Comparison of ENCODE assay signal across 18 mouse cellular contexts in genomic region chr6:131403036-131403435, GRCm38 (mm10). TPM values are rescaled to one million over a fixed set of nuclear protein-coding genes. Genes with fewer than 3 reads are reported as not detected.
DNase-seq lines count a peak whose midpoint lies in the region; ATAC-seq and TF ChIP-seq lines count a peak whose summit lies in the region.
"Had no signal": no experiment of that assay in that cellular context is flagged by ENCODE, and none has a peak within 500 bp of the region (broad histone marks: within the 10 kb centered on the region; RNA-seq: fewer than 3 reads in every experiment).

No protein-coding gene starts in this region.

- no peak overlapping the region for H3K4me3 ChIP-seq in heart, embryonic 12.5 days
- H3K4me3 ChIP-seq in embryonic fibroblast, embryonic 13.5 days (ENCODE audit: insufficient read depth, low read length): no peak overlapping the region
- H3K4me3 ChIP-seq: hindbrain, embryonic 12.5 days; liver, embryonic 12.5 days; midbrain, embryonic 12.5 days had no signal

- peak; percentile 18 for DNase-seq in heart, postnatal 4 days
- peak; percentile 47 to 53 for DNase-seq in right cerebral cortex, postnatal 10 days (ENCODE audit: low spot score in 2 of 2)
- DNase-seq in right cerebral cortex, postnatal 36 days (ENCODE audit: low spot score in 2 of 2): no peak
- DNase-seq in lung, postnatal 14 days: no peak
- DNase-seq: adrenal gland, adult 8-10 months; cerebellum, adult 8-10 months; gastrocnemius, postnatal 14 days; kidney, adult 9 months; left cerebral cortex, postnatal 4 days; lung, adult 2 months; thymus, postnatal 25 days had no signal

- WGBS in heart, embryonic 12.5 days: 40% methylated on average over 2 of the region's 2 CpGs

- peaks cover 7% of the 10 kb centered on the region for H3K4me1 ChIP-seq in heart, embryonic 12.5 days (replicated peaks)
- H3K4me1 ChIP-seq in embryonic fibroblast, embryonic 13.5 days (ENCODE audit: control insufficient read depth, insufficient read depth, low read length): peaks cover 4% of the 10 kb centered on the region; the same call in 1 of the 2 replicates
- H3K4me1 ChIP-seq: hindbrain, embryonic 12.5 days; liver, embryonic 12.5 days; midbrain, embryonic 12.5 days had no signal

- no peak for ATAC-seq in heart, embryonic 12.5 days (ENCODE audit: insufficient number of reproducible peaks, low FRiP score)
- ATAC-seq in megakaryocyte progenitor cell, adult 5-6 weeks (replicated peaks; ENCODE audit: poor library complexity): 0 out of 2 replicates have a peak, but pooled peaks have one; percentile 10
- ATAC-seq: liver, embryonic 12.5 days had no signal

- no peaks in the 10 kb centered on the region for H3K27me3 ChIP-seq in heart, embryonic 12.5 days (replicated peaks)
- H3K27me3 ChIP-seq: hindbrain, embryonic 12.5 days; liver, embryonic 12.5 days; midbrain, embryonic 12.5 days had no signal

- H3K27ac ChIP-seq in heart, embryonic 12.5 days (ENCODE audit: poor library complexity, severe bottlenecking): no peak overlapping the region
- peak overlapping the region; percentile 42; the same call in 1 of the 2 replicates for H3K27ac ChIP-seq in embryonic fibroblast, embryonic 13.5 days (ENCODE audit: insufficient read depth, low read length)
- H3K27ac ChIP-seq: hindbrain, embryonic 12.5 days; liver, embryonic 12.5 days; macrophage; midbrain, embryonic 12.5 days had no signal

- H3K36me3 ChIP-seq in heart, embryonic 12.5 days: no peaks in the 10 kb centered on the region
- H3K36me3 ChIP-seq: hindbrain, embryonic 12.5 days; liver, embryonic 12.5 days; midbrain, embryonic 12.5 days had no signal

- TF ChIP-seq CTCF in embryonic fibroblast, embryonic 13.5 days (IDR thresholded peaks at IDR 0.05; ENCODE audit: borderline replicate concordance, insufficient read depth, low read length): no peak

- H3K9ac ChIP-seq in heart, embryonic 12.5 days: no peak overlapping the region
- H3K9ac ChIP-seq: hindbrain, embryonic 12.5 days; liver, embryonic 12.5 days; midbrain, embryonic 12.5 days had no signal

- no peak for TF ChIP-seq POLR2A in embryonic fibroblast, embryonic 13.5 days (IDR thresholded peaks at IDR 0.05; ENCODE audit: low read depth, low read length)

- H3K4me2 ChIP-seq in heart, embryonic 12.5 days: no peak overlapping the region
- H3K4me2 ChIP-seq: hindbrain, embryonic 12.5 days; liver, embryonic 12.5 days; midbrain, embryonic 12.5 days had no signal

- 0 out of 2 replicates have a peak, but pooled peaks cover 3% of the 10 kb centered on the region for H3K9me3 ChIP-seq in heart, embryonic 12.5 days (replicated peaks)
- H3K9me3 ChIP-seq: hindbrain, embryonic 12.5 days; liver, embryonic 12.5 days; midbrain, embryonic 12.5 days had no signal

RNA-seq across cellular contexts. Expression of gene Ybx3, which starts 14.8 kb away (rescaled TPM):
- 100 to 1,000 TPM; 274 to 277 TPM for total RNA-seq in heart, postnatal 4 days (2021)
- polyA plus RNA-seq in heart, embryonic 12.5 days (2016; fragmentation: Nextera tagmentation; extraction: Ambion mirVana): 47.9 and 52.6 TPM in 2 replicates
- 262 and 295 TPM in 2 replicates for polyA plus RNA-seq in embryonic fibroblast, embryonic 13.5 days (2011; ENCODE audit: insufficient read length, low read depth, missing spikeins)
- 568 and 581 TPM in 2 replicates for total RNA-seq in megakaryocyte progenitor cell, adult 5-6 weeks (2015)
- 577 and 593 TPM in 2 replicates for total RNA-seq in megakaryocyte progenitor cell, adult 5-6 weeks (2017)

RNA-seq across cellular contexts. Expression of gene Styk1, which starts 49.6 kb away (rescaled TPM):
- total RNA-seq in heart, postnatal 4 days (2021): under 1 TPM; 0.21 to 0.36 TPM
- 0.40 and 1.6 TPM in 2 replicates for polyA plus RNA-seq in heart, embryonic 12.5 days (2016; fragmentation: Nextera tagmentation; extraction: Ambion mirVana)
- polyA plus RNA-seq in embryonic fibroblast, embryonic 13.5 days (2011; ENCODE audit: insufficient read length, low read depth, missing spikeins): 11.3 and 26.4 TPM in 2 replicates
- total RNA-seq in megakaryocyte progenitor cell, adult 5-6 weeks (2015): 0.24 and 0.32 TPM in 2 replicates
- total RNA-seq in megakaryocyte progenitor cell, adult 5-6 weeks (2017): 0.08 and 0.17 TPM in 2 replicates
- polyA plus RNA-seq: macrophage had no signal

Comparison
In these comparisons a context has a peak if more than half of its experiments do, and no peak if none do; other contexts are left out.
1. DNase-seq: peak in heart, postnatal 4 days (single experiment) and right cerebral cortex, postnatal 10 days (2 of 2); none in right cerebral cortex, postnatal 36 days (0 of 2) and lung, postnatal 14 days (single experiment).